Mouse (Mus musculus): Measurements from ENCODE around the gene Fuca2.

GRCm38 (mm10) chr10:13451640-13452039, 47.7 kb upstream of the Fuca2 start:
- TF ChIP-seq POLR2A (IDR thresholded peaks at IDR 0.05; ENCODE audit: extremely low read depth, insufficient read depth, low read length) (no peak), CTCF (IDR thresholded peaks at IDR 0.05; ENCODE audit: extremely low read depth, insufficient read depth, low read length) (no peak)
